Mouse (Mus musculus) embryonic fibroblast, embryonic 13.5 days (primary cell): ENCODE measurements around the gene Dpm2. TPM values are rescaled to one million over a fixed set of nuclear protein-coding genes. Genes with fewer than 3 reads are reported as not detected.

Experiments used
- H3K27ac ChIP-seq: 2 replicates; pipeline ENCODE4 v1.5.1; 2012; ENCODE audit warnings: low read length, control low read depth, inconsistent platforms; ENCODE audit not compliant: insufficient read depth
- H3K4me1 ChIP-seq: 2 replicates; pipeline ENCODE4 v1.6.1; 2011; ENCODE audit warnings: low read length; ENCODE audit not compliant: control insufficient read depth, insufficient read depth
- H3K4me3 ChIP-seq: 2 replicates; pipeline ENCODE4 v1.5.1; 2011; ENCODE audit warnings: mild to moderate bottlenecking, control low read depth, low read length; ENCODE audit not compliant: insufficient read depth
- CTCF ChIP-seq: IDR thresholded peaks from 2 replicates; pipeline ENCODE4 v1.5.1; 2011; ENCODE audit warnings: mild to moderate bottlenecking, control low read depth, low read length, moderate library complexity, borderline replicate concordance; ENCODE audit not compliant: insufficient read depth
- POLR2A ChIP-seq: IDR thresholded peaks from 2 replicates; pipeline ENCODE4 v1.6.1; 2011; ENCODE audit warnings: low read depth, mild to moderate bottlenecking, control low read depth, low read length, moderate library complexity
- polyA plus RNA-seq: library from polyadenylated mRNA; stranded (reverse); fragments of >200 nt; gene quantifications from 2 replicates; pipeline ENCODE4 v1.2.4, GENCODE M21; 2011; ENCODE audit warnings: low read depth; ENCODE audit not compliant: missing spikeins, insufficient read length

The Dpm2 gene
- polyA plus RNA-seq, 1 experiment = 71.9 TPM

- H3K27ac ChIP-seq = peak overlapping the region; percentile 17; the same call in 1 of the 2 replicates
- H3K4me3 ChIP-seq = peak overlapping the region; percentile 87
- TF ChIP-seq CTCF (no peak), POLR2A (no peak; the same call in 1 of the 2 replicates)
- H3K4me1 ChIP-seq = 0 out of 2 replicates have a peak, but pooled peaks cover 2% of the 10 kb centered on the region
Observed at GRCm38 (mm10) chr2:32608141-32608777, 37.6 kb downstream of the Dpm2 start.

GRCm38 (mm10) chr2:32608778-32609435 is 38.2 kb downstream of the Dpm2 start:
- H3K27ac ChIP-seq = peak overlapping the region; percentile 17; the same call in 1 of the 2 replicates
- no peak for TF ChIP-seq CTCF
- no peak; the same call in 1 of the 2 replicates for TF ChIP-seq POLR2A
- 0 out of 2 replicates have a peak, but pooled peaks cover 2% of the 10 kb centered on the region for H3K4me1 ChIP-seq
- H3K4me3 ChIP-seq = peak overlapping the region; percentile 19; the same call in 1 of the 2 replicates

- Histone ChIP-seq H3K4me3 (peak overlapping the region; percentile 29; the same call in 1 of the 2 replicates), H3K27ac (no peak overlapping the region)
Observed at GRCm38 (mm10) chr2:32610610-32611229, 40.1 kb downstream of the Dpm2 start.

GRCm38 (mm10) chr2:32612274-32612673 is 41.6 kb downstream of the Dpm2 start:
- TF ChIP-seq POLR2A (no peak), CTCF (no peak)
- Histone ChIP-seq H3K27ac (no peak overlapping the region), H3K4me1 (0 out of 2 replicates have a peak, but pooled peaks cover 2% of the 10 kb centered on the region), H3K4me3 (no peak overlapping the region)

More at GRCm38 (mm10) chr2:32610610-32611229, 40.1 kb downstream of the Dpm2 start:
- TF ChIP-seq CTCF (no peak), POLR2A (no peak)
- H3K4me1 ChIP-seq = 0 out of 2 replicates have a peak, but pooled peaks cover 2% of the 10 kb centered on the region

GRCm38 (mm10) chr2:32617109-32617508 is 46.5 kb downstream of the Dpm2 start:
- Histone ChIP-seq H3K4me1 (peaks cover 9% of the 10 kb centered on the region), H3K27ac (no peak overlapping the region), H3K4me3 (no peak overlapping the region)
- TF ChIP-seq CTCF = no peak
- TF ChIP-seq POLR2A = no peak

GRCm38 (mm10) chr2:32617601-32618000 is 46.9 kb downstream of the Dpm2 start:
- no peak overlapping the region for H3K4me3 ChIP-seq
- H3K27ac ChIP-seq = no peak overlapping the region
- TF ChIP-seq CTCF (peak; percentile 22; the same call in 1 of the 2 replicates), POLR2A (no peak)
- H3K4me1 ChIP-seq = peaks cover 9% of the 10 kb centered on the region

GRCm38 (mm10) chr2:32618051-32618450 is 47.4 kb downstream of the Dpm2 start:
- H3K4me3 ChIP-seq = no peak overlapping the region
- H3K4me1 ChIP-seq = peaks cover 9% of the 10 kb centered on the region
- no peak for TF ChIP-seq CTCF
- no peak for TF ChIP-seq POLR2A
- H3K27ac ChIP-seq = no peak overlapping the region

- peaks cover 14% of the 10 kb centered on the region for H3K4me1 ChIP-seq
- no peak overlapping the region for H3K4me3 ChIP-seq
- no peak for TF ChIP-seq POLR2A
- no peak for TF ChIP-seq CTCF
Observed at GRCm38 (mm10) chr2:32620682-32621516, 50.2 kb downstream of the Dpm2 start.

GRCm38 (mm10) chr2:32621517-32621859 is 50.8 kb downstream of the Dpm2 start, which contains the start of gene Ak1:
Gene Ak1, plus strand, starts transcription at chr2:32621758.
- no peak for TF ChIP-seq POLR2A
- no peak for TF ChIP-seq CTCF
- H3K4me3 ChIP-seq = no peak within 1 kb of the TSS
- no peak within 1 kb of the TSS for H3K27ac ChIP-seq
- H3K4me1 ChIP-seq = peaks cover 14% of the 10 kb centered on the region

More at GRCm38 (mm10) chr2:32620682-32621516, 50.2 kb downstream of the Dpm2 start:
- H3K27ac ChIP-seq = no peak overlapping the region

Other genes starting within 250 kb of the Dpm2 start
- 41.8 and 47.6 TPM in 2 replicates for gene Ciz1, start 218.5 kb upstream of the Dpm2 start, polyA plus RNA-seq
- 37.2 and 52.6 TPM in 2 replicates for gene Dnm1, start 217.5 kb upstream of the Dpm2 start, polyA plus RNA-seq
- gene 1110008P14Rik, start 188.9 kb upstream of the Dpm2 start, polyA plus RNA-seq = 28.8 and 30.3 TPM in 2 replicates
- gene Lcn2, start 182.6 kb upstream of the Dpm2 start, polyA plus RNA-seq = not detected in 2 replicates
- 14.3 and 18.0 TPM in 2 replicates for gene Ptges2, start 175.0 kb upstream of the Dpm2 start, polyA plus RNA-seq
- gene Naif1, start 120.4 kb upstream of the Dpm2 start, polyA plus RNA-seq = 3.5 and 3.8 TPM in 2 replicates
- gene Slc25a25, start 119.4 kb upstream of the Dpm2 start, polyA plus RNA-seq = 10.7 and 16.6 TPM in 2 replicates
- 5.3 and 8.9 TPM in 2 replicates for gene Fam102a, start 35.5 kb upstream of the Dpm2 start, polyA plus RNA-seq
- 0.67 TPM in 1 of 2 replicates, not detected in the other for gene Pip5kl1, start 3.9 kb downstream of the Dpm2 start, polyA plus RNA-seq
- not detected in 2 replicates for gene 9430097D07Rik, start 4.8 kb downstream of the Dpm2 start, polyA plus RNA-seq
- gene St6galnac4, start 16.2 kb downstream of the Dpm2 start, polyA plus RNA-seq = 20.4 and 21.5 TPM in 2 replicates
- gene St6galnac6, start 28.9 kb downstream of the Dpm2 start, polyA plus RNA-seq = 33.3 and 39.3 TPM in 2 replicates
- gene Ak1, start 50.9 kb downstream of the Dpm2 start, polyA plus RNA-seq = 157 and 266 TPM in 2 replicates
- gene Eng, start 75.7 kb downstream of the Dpm2 start, polyA plus RNA-seq = 15.1 and 17.1 TPM in 2 replicates
- 20.2 and 26.4 TPM in 2 replicates for gene Fpgs, start 133.3 kb downstream of the Dpm2 start, polyA plus RNA-seq
- 77.9 and 82.0 TPM in 2 replicates for gene Cdk9, start 142.2 kb downstream of the Dpm2 start, polyA plus RNA-seq
- gene Sh2d3c, start 150.2 kb downstream of the Dpm2 start, polyA plus RNA-seq = 2.1 and 2.6 TPM in 2 replicates
- gene 6330409D20Rik, start 170.2 kb downstream of the Dpm2 start, polyA plus RNA-seq = not detected in 2 replicates
- gene Tor2a, start 186.4 kb downstream of the Dpm2 start, polyA plus RNA-seq = 26.1 and 36.6 TPM in 2 replicates
- 0.40 and 0.67 TPM in 2 replicates for gene Ttc16, start 204.8 kb downstream of the Dpm2 start, polyA plus RNA-seq
- 28.9 and 44.3 TPM in 2 replicates for gene Ptrh1, start 204.9 kb downstream of the Dpm2 start, polyA plus RNA-seq
- not detected in 2 replicates for gene Cfap157, start 213.6 kb downstream of the Dpm2 start, polyA plus RNA-seq